In genomic region chr14:7867841-7868240, GRCm38 (mm10) we compare ENCODE assay signal across 25 mouse cellular contexts. TPM values are rescaled to one million over a fixed set of nuclear protein-coding genes. Genes with fewer than 3 reads are reported as not detected.
DNase-seq lines count a peak whose midpoint lies in the region; ATAC-seq and TF ChIP-seq lines count a peak whose summit lies in the region.
"Had no signal": no experiment of that assay in that cellular context is flagged by ENCODE, and none has a peak within 500 bp of the region (broad histone marks: within the 10 kb centered on the region; RNA-seq: fewer than 3 reads in every experiment).

No protein-coding gene starts in this region.

- peaks cover 31% of the 10 kb centered on the region for H3K36me3 ChIP-seq in heart, embryonic 12.5 days
- H3K36me3 ChIP-seq in kidney, adult 2 months (ENCODE audit: control insufficient read depth, insufficient read depth, low read length), result peaks cover 2% of the 10 kb centered on the region; the same call in 1 of the 2 replicates
- H3K36me3 ChIP-seq in kidney, embryonic 14.5 days (ENCODE audit: control insufficient read depth, insufficient read depth, low read length), result peaks cover 17% of the 10 kb centered on the region

- no peak for ATAC-seq in heart, embryonic 12.5 days (ENCODE audit: insufficient number of reproducible peaks, low FRiP score)
- no peak for ATAC-seq in kidney, embryonic 14.5 days (ENCODE audit: low FRiP score, low TSS enrichment)
- ATAC-seq: forebrain, embryonic 13.5 days; midbrain, embryonic 15.5 days had no signal

- H3K9me3 ChIP-seq in heart, embryonic 12.5 days (replicated peaks), result no peaks in the 10 kb centered on the region
- H3K9me3 ChIP-seq in kidney, embryonic 14.5 days (ENCODE audit: control insufficient read depth, low read length), result no peaks in the 10 kb centered on the region
- H3K9me3 ChIP-seq: embryonic facial prominence, embryonic 13.5 days; forebrain, embryonic 13.5 days; limb, embryonic 15.5 days; liver, embryonic 15.5 days; midbrain, embryonic 10.5 days; midbrain, embryonic 15.5 days; neural tube, embryonic 15.5 days; stomach, embryonic 15.5 days had no signal

- TF ChIP-seq POLR2A in kidney, adult 2 months (IDR thresholded peaks at IDR 0.05; ENCODE audit: low read depth, low read length), result no peak

- H3K4me1 ChIP-seq in heart, embryonic 12.5 days (replicated peaks), result peaks cover 22% of the 10 kb centered on the region
- peaks cover 6% of the 10 kb centered on the region; the same call in 1 of the 2 replicates for H3K4me1 ChIP-seq in kidney, adult 2 months (ENCODE audit: control insufficient read depth, insufficient read depth, low read length)
- peaks cover 21% of the 10 kb centered on the region for H3K4me1 ChIP-seq in kidney, embryonic 14.5 days (ENCODE audit: control insufficient read depth, insufficient read depth, low read length)
- H3K4me1 ChIP-seq: midbrain, embryonic 10.5 days; midbrain, embryonic 15.5 days had no signal

- DNase-seq in heart, adult 8-10 months (ENCODE audit: low spot score), result no peak
- DNase-seq in kidney, adult 2 months, result peak; percentile 61
- peak; percentile 27 for DNase-seq in kidney, postnatal 14 days
- DNase-seq in kidney, adult 18-20 months, result no peak
- no peak for DNase-seq in lung, postnatal 14 days
- DNase-seq: adrenal gland, postnatal 25 days; cerebellum, adult 11-12 months; cerebellum, adult 9-11 months; embryo, embryonic 11 days; gastrocnemius, postnatal 10 days; lung, embryonic 14.5 days; retina, postnatal 1 day; right cerebral cortex, postnatal 14 days had no signal

- no peak overlapping the region for H3K4me3 ChIP-seq in heart, embryonic 12.5 days
- H3K4me3 ChIP-seq in kidney, adult 2 months (ENCODE audit: insufficient read depth, low read depth, low read length), result no peak overlapping the region
- no peak overlapping the region for H3K4me3 ChIP-seq in kidney, embryonic 14.5 days (ENCODE audit: low read length)
- H3K4me3 ChIP-seq: embryonic facial prominence, embryonic 13.5 days; forebrain, embryonic 13.5 days; limb, embryonic 15.5 days; liver, embryonic 15.5 days; midbrain, embryonic 10.5 days; midbrain, embryonic 15.5 days; neural tube, embryonic 15.5 days; stomach, embryonic 15.5 days had no signal

- H3K27ac ChIP-seq in heart, embryonic 12.5 days (ENCODE audit: poor library complexity, severe bottlenecking), result peak overlapping the region; percentile 3; the same call in 1 of the 2 replicates
- H3K27ac ChIP-seq in kidney, adult 2 months (ENCODE audit: insufficient read depth, low read depth, low read length), result no peak overlapping the region
- H3K27ac ChIP-seq in kidney, embryonic 14.5 days (ENCODE audit: low read depth, low read length), result no peak overlapping the region
- H3K27ac ChIP-seq: embryonic facial prominence, embryonic 13.5 days; forebrain, embryonic 13.5 days; hindbrain, embryonic 14.5 days; limb, embryonic 15.5 days; liver, embryonic 15.5 days; midbrain, embryonic 10.5 days; midbrain, embryonic 15.5 days; neural tube, embryonic 15.5 days; stomach, embryonic 15.5 days had no signal

- 59% methylated on average over 3 of the region's 3 CpGs for WGBS in heart, embryonic 12.5 days
- 39% methylated on average over 3 of the region's 3 CpGs for WGBS in kidney, adult 2 months
- 50% methylated on average over 3 of the region's 3 CpGs for WGBS in kidney, embryonic 14.5 days

- no peaks in the 10 kb centered on the region for H3K27me3 ChIP-seq in heart, embryonic 12.5 days (replicated peaks)
- no peaks in the 10 kb centered on the region for H3K27me3 ChIP-seq in kidney, adult 2 months (replicated peaks; ENCODE audit: control insufficient read depth, insufficient read depth, low read length)
- no peaks in the 10 kb centered on the region for H3K27me3 ChIP-seq in kidney, embryonic 14.5 days (ENCODE audit: control insufficient read depth, insufficient read depth, low read length)
- H3K27me3 ChIP-seq: embryonic facial prominence, embryonic 13.5 days; forebrain, embryonic 13.5 days; limb, embryonic 15.5 days; liver, embryonic 15.5 days; midbrain, embryonic 15.5 days; neural tube, embryonic 15.5 days; Patski; stomach, embryonic 15.5 days had no signal

- no peak overlapping the region for H3K9ac ChIP-seq in heart, embryonic 12.5 days
- H3K9ac ChIP-seq in kidney, embryonic 14.5 days (ENCODE audit: low read depth, low read length), result no peak overlapping the region
- H3K9ac ChIP-seq: embryonic facial prominence, embryonic 13.5 days; forebrain, embryonic 13.5 days; hindbrain, embryonic 14.5 days; limb, embryonic 15.5 days; liver, embryonic 15.5 days; lung, embryonic 14.5 days; midbrain, embryonic 15.5 days; neural tube, embryonic 15.5 days; stomach, embryonic 15.5 days had no signal

- no peak overlapping the region for H3K4me2 ChIP-seq in heart, embryonic 12.5 days
- H3K4me2 ChIP-seq in kidney, embryonic 14.5 days (replicated peaks; ENCODE audit: low read depth, low read length), result no peak overlapping the region
- H3K4me2 ChIP-seq: embryonic facial prominence, embryonic 13.5 days; forebrain, embryonic 13.5 days; hindbrain, embryonic 14.5 days; limb, embryonic 15.5 days; liver, embryonic 15.5 days; lung, embryonic 14.5 days; midbrain, embryonic 15.5 days; neural tube, embryonic 15.5 days; stomach, embryonic 15.5 days had no signal

- TF ChIP-seq CTCF in kidney, adult 2 months (conservative IDR thresholded peaks at IDR 0.05; ENCODE audit: insufficient read depth, insufficient read length, low read depth, low read length), result no peak

RNA-seq across cellular contexts. Expression of gene Flnb, which starts 50.1 kb away (rescaled TPM):
- polyA plus RNA-seq in heart, embryonic 12.5 days (2016; fragmentation: Nextera tagmentation; extraction: Ambion mirVana), result 15.1 and 28.3 TPM in 2 replicates
- 10 to 100 TPM; 14.3 to 31.5 (median 21.0) TPM for total RNA-seq in heart, adult 8-10 months (2022)
- polyA plus RNA-seq in kidney, adult 2 months (2012; rRNA removed), result 37.2 and 41.2 TPM in 2 replicates
- 12.7 and 25.7 TPM in 2 replicates for polyA plus RNA-seq in kidney, embryonic 14.5 days (2014; fragmentation: Nextera tagmentation; extraction: Ambion mirVana)

Comparison
In these comparisons a context has a peak if more than half of its experiments do, and no peak if none do; other contexts are left out.
1. DNase-seq: peak in kidney, adult 2 months (single experiment) and kidney, postnatal 14 days (single experiment); none in heart, adult 8-10 months (single experiment), kidney, adult 18-20 months (single experiment) and lung, postnatal 14 days (single experiment).